Mouse (Mus musculus): ENCODE data around the gene Dazap1. TPM values are rescaled to one million over a fixed set of nuclear protein-coding genes. Genes with fewer than 3 reads are reported as not detected.

Dazap1 gene
- total and polyA plus RNA-seq, 3 experiments: 41.0 to 57.9 (median 56.4) TPM

- intact Hi-C loops (cut with DNase I): loop anchor here (10.0 kb wide), 1 partner anchor 277 kb away; the partner anchor contains the start of genes Cnn2 and Tmem259
- Histone ChIP-seq H3K36me3 (ENCODE audit: control insufficient read depth, insufficient read depth, low read length) (peaks cover 5% of the 10 kb centered on the region), H3K27me3 (ENCODE audit: control insufficient read depth, insufficient read depth, low read length) (no peaks in the 10 kb centered on the region), H3K4me1 (ENCODE audit: control insufficient read depth, insufficient read depth, low read length) (peaks cover 7% of the 10 kb centered on the region), H3K27ac (peak overlapping the region; percentile 98), H3K79me2 (replicated peaks; ENCODE audit: control insufficient read depth, insufficient read depth, low read length) (no peaks in the 10 kb centered on the region), H3K9ac (ENCODE audit: low read depth, low read length) (no peak overlapping the region), H3K4me3 (peak overlapping the region; percentile 75)
- TF ChIP-seq CTCF (IDR thresholded peaks at IDR 0.05) (no peak), POLR2A (IDR thresholded peaks at IDR 0.05; ENCODE audit: insufficient read depth, low read depth, low read length) (no peak), EP300 (IDR thresholded peaks at IDR 0.05; ENCODE audit: insufficient read depth, low read depth, low read length) (no peak)
- 66% methylated on average over 12 of the region's 12 CpGs for WGBS
- no peak for DNase-seq
Observed at GRCm38 (mm10) chr10:80262169-80262568, 883 bp downstream of the Dazap1 start.

DNA sequence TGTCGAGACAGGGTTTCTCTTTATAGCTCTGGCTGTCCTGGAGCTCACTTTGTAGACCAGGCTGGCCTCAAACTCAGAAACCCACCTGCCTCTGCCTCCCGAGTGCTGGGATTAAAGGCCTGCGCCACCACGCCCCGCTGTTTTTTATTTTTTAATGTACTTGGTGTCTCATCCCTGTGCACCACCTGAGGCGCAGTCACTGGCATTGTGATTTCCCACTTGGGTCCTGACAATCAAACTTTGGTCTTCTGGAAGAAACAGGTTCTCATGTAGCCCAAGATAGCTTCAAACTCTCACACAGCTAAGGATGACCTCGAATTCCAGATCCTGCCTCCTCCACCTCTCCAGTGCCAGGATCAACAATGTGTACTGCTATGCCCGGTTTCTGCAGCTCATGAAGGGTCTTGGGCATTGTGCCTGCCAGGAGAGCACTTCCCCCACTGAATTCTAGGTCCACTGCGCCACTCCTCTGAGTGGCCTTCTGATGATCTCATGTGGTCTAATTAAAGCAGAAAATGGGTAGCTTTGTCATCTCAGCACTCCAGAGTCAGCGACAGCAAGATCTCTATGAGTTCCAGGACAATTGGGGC, 1.6 kb downstream of the Dazap1 start:
- H3K27ac ChIP-seq: no peak overlapping the region
- H3K36me3 ChIP-seq (ENCODE audit: control insufficient read depth, insufficient read depth, low read length): peaks cover 7% of the 10 kb centered on the region
- 89% methylated on average over 10 of the region's 10 CpGs for WGBS
- 0 out of 2 replicates have a peak, but pooled peaks cover 2% of the 10 kb centered on the region for H3K79me2 ChIP-seq (replicated peaks; ENCODE audit: control insufficient read depth, insufficient read depth, low read length)
- TF ChIP-seq EP300 (IDR thresholded peaks at IDR 0.05; ENCODE audit: insufficient read depth, low read depth, low read length) (no peak), POLR2A (IDR thresholded peaks at IDR 0.05; ENCODE audit: insufficient read depth, low read depth, low read length) (no peak), CTCF (IDR thresholded peaks at IDR 0.05) (no peak)
- H3K27me3 ChIP-seq (ENCODE audit: control insufficient read depth, insufficient read depth, low read length): no peaks in the 10 kb centered on the region
- no peak for DNase-seq
- intact Hi-C loops (cut with DNase I): loop anchor here (10.0 kb wide), 1 partner anchor 278 kb away; the partner anchor contains the start of genes Cnn2 and Tmem259
- peaks cover 11% of the 10 kb centered on the region for H3K4me1 ChIP-seq (ENCODE audit: control insufficient read depth, insufficient read depth, low read length)
- H3K4me3 ChIP-seq: no peak overlapping the region
- no peak overlapping the region for H3K9ac ChIP-seq (ENCODE audit: low read depth, low read length)

DNA sequence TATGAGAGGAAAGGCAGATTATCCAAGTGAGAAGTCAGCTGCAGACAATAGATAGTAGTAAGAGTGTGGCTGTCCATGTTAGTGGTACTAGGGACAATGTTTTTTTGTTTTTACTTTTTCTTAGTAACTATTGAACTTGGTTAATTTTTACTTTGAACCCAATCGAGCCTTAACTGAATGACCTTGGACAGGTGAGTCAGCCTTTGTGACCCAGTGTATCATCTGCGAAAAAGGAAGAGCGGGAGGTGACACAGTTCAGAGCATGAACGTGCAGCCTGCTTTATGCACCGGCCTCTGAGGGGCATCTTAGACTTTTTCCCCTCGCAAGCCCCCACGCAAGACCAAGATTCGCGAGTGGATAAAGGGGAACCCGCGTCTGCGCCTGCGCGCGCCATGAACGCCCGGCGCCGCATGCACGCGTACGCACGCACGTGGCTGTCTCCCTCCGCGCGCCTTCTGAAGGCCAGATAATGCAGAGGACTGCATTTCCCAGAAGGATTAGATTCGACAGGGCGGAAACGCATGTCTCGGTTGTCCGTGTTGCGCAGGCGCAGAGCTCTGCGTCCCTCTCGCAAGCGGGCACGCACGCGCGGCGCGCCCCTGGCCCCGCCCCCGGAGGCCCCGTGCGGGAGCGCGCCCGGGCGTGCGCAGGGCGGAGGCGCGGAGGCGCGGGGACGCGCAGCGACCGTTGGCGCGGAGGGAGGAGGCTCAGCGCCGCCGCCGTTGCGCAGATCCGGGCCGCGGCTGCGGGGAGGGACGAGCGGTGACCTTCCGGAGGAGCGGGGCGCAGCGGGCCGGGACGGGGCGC, 3.3 kb downstream of the Dazap1 start:
- H3K27me3 ChIP-seq (ENCODE audit: control insufficient read depth, insufficient read depth, low read length): no peaks in the 10 kb centered on the region
- peak overlapping the region; percentile 90 for H3K4me3 ChIP-seq
- peaks cover 14% of the 10 kb centered on the region for H3K4me1 ChIP-seq (ENCODE audit: control insufficient read depth, insufficient read depth, low read length)
- intact Hi-C loops (cut with DNase I): loop anchor here (2.0 to 10.0 kb wide), 2 partner anchors 28 to 280 kb away; partner anchors contain the start of genes Cnn2, Rps15 and Tmem259
- H3K9ac ChIP-seq (ENCODE audit: low read depth, low read length): peak overlapping the region; percentile 93
- H3K36me3 ChIP-seq (ENCODE audit: control insufficient read depth, insufficient read depth, low read length): peaks cover 7% of the 10 kb centered on the region
- TF ChIP-seq POLR2A (IDR thresholded peaks at IDR 0.05; ENCODE audit: insufficient read depth, low read depth, low read length) (peak; percentile 48; the same call in 1 of the 2 replicates), EP300 (IDR thresholded peaks at IDR 0.05; ENCODE audit: insufficient read depth, low read depth, low read length) (peak; percentile 88), CTCF (IDR thresholded peaks at IDR 0.05) (no peak)
- peak; percentile 99 to 100 for DNase-seq
- WGBS: 1% methylated on average over 73 of the region's 81 CpGs
- H3K79me2 ChIP-seq (replicated peaks; ENCODE audit: control insufficient read depth, insufficient read depth, low read length): peaks cover 5% of the 10 kb centered on the region; the same call in 1 of the 2 replicates
- H3K27ac ChIP-seq: peak overlapping the region; percentile 99

DNA sequence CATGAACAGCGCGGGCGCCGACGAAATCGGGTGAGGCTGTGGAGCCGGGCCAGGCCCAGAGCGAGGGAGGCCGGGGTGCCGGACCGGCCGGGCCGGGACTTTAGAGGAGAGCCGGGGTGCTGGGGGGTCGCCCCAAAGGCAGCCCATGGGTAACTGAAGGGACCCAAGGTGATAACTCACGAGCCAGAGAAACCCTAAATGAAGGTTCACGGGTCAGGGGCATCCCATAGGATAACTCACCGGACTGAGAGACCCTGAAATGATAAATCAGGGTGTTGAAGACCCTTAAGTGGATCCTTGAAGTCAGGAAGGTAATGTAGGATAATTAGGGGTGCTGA, 3.8 kb downstream of the Dazap1 start:
- Histone ChIP-seq H3K4me1 (ENCODE audit: control insufficient read depth, insufficient read depth, low read length) (peaks cover 16% of the 10 kb centered on the region), H3K9ac (ENCODE audit: low read depth, low read length) (peak overlapping the region; percentile 93), H3K4me3 (peak overlapping the region; percentile 90), H3K27me3 (ENCODE audit: control insufficient read depth, insufficient read depth, low read length) (no peaks in the 10 kb centered on the region), H3K27ac (peak overlapping the region; percentile 99), H3K79me2 (replicated peaks; ENCODE audit: control insufficient read depth, insufficient read depth, low read length) (peaks cover 8% of the 10 kb centered on the region), H3K36me3 (ENCODE audit: control insufficient read depth, insufficient read depth, low read length) (peaks cover 7% of the 10 kb centered on the region)
- WGBS: 2% methylated on average over 18 of the region's 18 CpGs
- no peak for TF ChIP-seq POLR2A (IDR thresholded peaks at IDR 0.05; ENCODE audit: insufficient read depth, low read depth, low read length)
- no peak for TF ChIP-seq CTCF (IDR thresholded peaks at IDR 0.05)
- no peak for TF ChIP-seq EP300 (IDR thresholded peaks at IDR 0.05; ENCODE audit: insufficient read depth, low read depth, low read length)
- intact Hi-C loops (cut with DNase I): loop anchor here (2.0 to 10.0 kb wide), 2 partner anchors 28 to 280 kb away; partner anchors contain the start of genes Cnn2, Rps15 and Tmem259
- DNase-seq: no peak

GRCm38 (mm10) chr10:80270099-80270498, 8.8 kb downstream of the Dazap1 start:
- WGBS: 60% methylated on average over 2 of the region's 2 CpGs
- Histone ChIP-seq H3K27me3 (ENCODE audit: control insufficient read depth, insufficient read depth, low read length) (no peaks in the 10 kb centered on the region), H3K27ac (peak overlapping the region; percentile 15; the same call in 1 of the 2 replicates), H3K36me3 (ENCODE audit: control insufficient read depth, insufficient read depth, low read length) (peaks cover 7% of the 10 kb centered on the region), H3K79me2 (replicated peaks; ENCODE audit: control insufficient read depth, insufficient read depth, low read length) (peaks cover 13% of the 10 kb centered on the region), H3K4me1 (ENCODE audit: control insufficient read depth, insufficient read depth, low read length) (peaks cover 29% of the 10 kb centered on the region), H3K4me3 (no peak overlapping the region), H3K9ac (ENCODE audit: low read depth, low read length) (peak overlapping the region; percentile 10; the same call in 1 of the 2 replicates)
- no peak for TF ChIP-seq EP300 (IDR thresholded peaks at IDR 0.05; ENCODE audit: insufficient read depth, low read depth, low read length)
- TF ChIP-seq CTCF (IDR thresholded peaks at IDR 0.05): no peak
- TF ChIP-seq POLR2A (IDR thresholded peaks at IDR 0.05; ENCODE audit: insufficient read depth, low read depth, low read length): no peak
- intact Hi-C loops (cut with DNase I): no loop called here
- DNase-seq: no peak
